Mouse (Mus musculus) spleen, adult 2 months (tissue): ENCODE measurements around the gene Zbtb7a.

ENCODE experiments used
- CTCF ChIP-seq: fragments of 200-500 bp; IDR thresholded peaks from 2 replicates; pipeline ENCODE4 v1.5.1; 2011; ENCODE audit warnings: mild to moderate bottlenecking, inconsistent platforms; ENCODE audit not compliant: insufficient read depth, insufficient read length, insufficient replicate concordance; ENCODE audit errors: extremely low read depth
- POLR2A ChIP-seq: fragments of 200-500 bp; IDR thresholded peaks from 2 replicates; pipeline ENCODE4 v1.6.1; 2011; ENCODE audit warnings: low read depth, low read length, inconsistent platforms

- TF ChIP-seq CTCF (no peak), POLR2A (no peak)
Measured at GRCm38 (mm10) chr10:81119625-81120024, 15.4 kb upstream of the Zbtb7a start.
